Mouse (Mus musculus) cerebellum, adult 8-10 months (tissue): ENCODE results near the gene Cep126.

ENCODE experiments used
- DNase-seq: peaks from one replicate; pipeline ENCODE4 v3.0.0; 2022

Gene Cep126

DNA sequence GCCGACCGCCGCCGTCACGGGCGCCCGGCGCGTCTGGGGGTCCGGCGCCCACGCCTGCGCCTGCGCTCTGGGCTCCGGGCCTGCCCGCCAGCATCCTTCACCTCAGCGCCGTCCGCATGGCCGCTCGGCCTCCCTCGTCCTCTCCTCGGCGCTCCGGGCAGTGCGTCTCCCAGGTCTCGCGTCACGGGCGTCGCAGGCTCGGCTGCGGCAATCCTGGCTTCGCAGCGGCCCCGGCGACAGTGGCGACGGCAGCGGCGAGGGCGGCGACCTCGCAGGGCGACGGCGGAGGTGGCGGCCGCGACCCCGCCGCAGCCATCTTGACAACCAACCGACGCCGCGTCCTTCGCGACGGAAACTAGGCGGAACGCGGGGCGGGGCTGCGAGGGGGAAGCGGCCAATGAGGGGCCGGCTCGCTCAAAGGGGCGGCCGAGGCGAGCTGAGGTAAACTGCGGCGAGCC, at the start of gene Cep126:
Gene Cep126 (minus strand): TSS at position 178 of the 458 bp plus-strand sequence.
- peak; percentile 73 for DNase-seq

GRCm38 (mm10) chr9:8179554-8179953, 45.5 kb upstream of the Cep126 start:
- no peak for DNase-seq

GRCm38 (mm10) chr9:8177099-8177498, 43.0 kb upstream of the Cep126 start:
- no peak for DNase-seq

- DNase-seq = no peak
Observed at GRCm38 (mm10) chr9:8157011-8157410, 22.9 kb upstream of the Cep126 start.

GRCm38 (mm10) chr9:8139501-8139900, 5.4 kb upstream of the Cep126 start:
- DNase-seq = no peak

DNA sequence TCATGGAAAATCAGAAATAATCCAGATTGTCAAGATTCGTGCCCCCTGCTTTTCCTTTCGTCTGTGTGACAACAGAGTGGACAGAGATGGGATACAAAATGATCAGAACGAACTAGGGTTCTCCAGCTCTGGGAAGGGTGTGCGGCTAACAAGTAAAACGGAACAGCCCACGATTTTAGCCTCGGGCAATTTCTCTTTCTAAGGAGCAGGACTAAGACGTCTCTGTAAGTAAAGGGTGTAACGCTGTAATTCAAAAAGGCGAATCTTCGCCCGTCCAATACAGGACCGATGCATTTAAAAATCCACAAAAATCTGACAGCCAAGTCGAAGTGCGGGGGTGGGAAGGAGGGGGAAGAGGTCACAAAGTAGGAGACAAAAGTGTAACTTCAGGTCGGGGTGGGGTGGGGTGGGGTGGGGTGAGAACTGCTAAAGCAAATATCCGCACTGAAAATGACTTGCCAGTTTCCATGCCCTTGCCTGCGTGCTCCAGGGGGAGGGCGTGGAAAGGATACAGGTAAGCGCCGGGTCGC, 443 bp downstream of the Cep126 start:
- DNase-seq = no peak

- no peak for DNase-seq
Observed at GRCm38 (mm10) chr9:8123495-8123894, 10.6 kb downstream of the Cep126 start.

DNA sequence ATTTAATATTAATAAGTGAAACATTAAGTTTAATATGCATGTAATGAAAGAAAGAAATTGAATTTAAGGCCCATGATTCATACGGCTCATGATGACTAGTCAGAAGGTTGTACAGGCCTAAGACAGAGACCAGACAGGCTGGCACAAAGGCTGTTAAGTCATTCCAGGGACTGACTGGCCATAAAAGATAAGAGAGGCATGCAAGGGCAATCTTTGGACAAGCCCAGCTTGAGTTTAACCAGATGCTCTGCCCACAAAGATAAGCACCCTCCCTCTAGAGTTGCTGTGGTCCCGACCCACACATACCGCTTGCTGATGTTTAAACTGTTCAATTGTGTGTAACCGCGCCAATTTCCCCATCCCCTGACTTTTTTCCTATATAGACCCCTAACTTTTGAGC, 19.6 kb downstream of the Cep126 start:
- no peak for DNase-seq

GRCm38 (mm10) chr9:8103050-8103449, 31.0 kb downstream of the Cep126 start:
- DNase-seq = no peak

DNA sequence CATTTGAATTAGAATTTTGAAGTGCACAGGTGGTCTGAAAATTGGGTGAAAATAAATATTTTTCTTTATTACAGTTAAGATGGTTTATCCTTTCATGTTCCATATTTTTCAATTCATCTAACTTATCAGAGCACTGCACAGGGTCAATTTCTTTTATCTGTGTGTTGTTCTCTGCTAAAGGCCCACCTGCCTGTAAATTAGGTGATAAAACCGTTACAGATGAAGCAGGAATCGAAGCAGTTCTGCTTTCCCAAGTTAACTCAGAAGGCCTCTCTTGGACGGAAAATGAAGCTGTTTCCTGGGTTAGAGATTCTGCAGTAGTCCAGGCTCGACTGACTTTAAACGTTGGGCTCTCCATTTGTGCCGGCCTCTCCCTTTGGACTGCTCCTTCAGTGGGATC, 33.1 kb downstream of the Cep126 start:
- DNase-seq = no peak

DNA sequence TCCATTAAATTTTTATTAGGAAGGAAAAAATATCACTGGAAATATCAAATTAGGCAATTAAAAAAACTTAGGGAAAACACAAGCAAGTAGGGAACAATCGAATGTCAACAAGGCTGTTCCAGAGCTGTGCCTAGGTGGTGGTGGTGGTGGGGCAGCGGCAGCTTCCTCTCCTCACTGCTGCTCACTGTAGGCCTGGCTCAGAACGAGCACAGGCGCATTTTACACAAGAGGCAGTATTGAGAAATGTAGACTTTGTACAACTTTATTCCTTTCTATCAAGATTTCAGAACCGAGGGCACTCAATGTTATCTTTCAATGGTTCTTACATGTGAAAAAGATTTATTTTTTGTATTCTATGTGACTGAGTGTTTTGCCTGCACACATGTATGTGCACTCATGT, 55.2 kb downstream of the Cep126 start:
- no peak for DNase-seq

GRCm38 (mm10) chr9:8074345-8074744, 59.7 kb downstream of the Cep126 start:
- DNase-seq = peak; percentile 21

DNA sequence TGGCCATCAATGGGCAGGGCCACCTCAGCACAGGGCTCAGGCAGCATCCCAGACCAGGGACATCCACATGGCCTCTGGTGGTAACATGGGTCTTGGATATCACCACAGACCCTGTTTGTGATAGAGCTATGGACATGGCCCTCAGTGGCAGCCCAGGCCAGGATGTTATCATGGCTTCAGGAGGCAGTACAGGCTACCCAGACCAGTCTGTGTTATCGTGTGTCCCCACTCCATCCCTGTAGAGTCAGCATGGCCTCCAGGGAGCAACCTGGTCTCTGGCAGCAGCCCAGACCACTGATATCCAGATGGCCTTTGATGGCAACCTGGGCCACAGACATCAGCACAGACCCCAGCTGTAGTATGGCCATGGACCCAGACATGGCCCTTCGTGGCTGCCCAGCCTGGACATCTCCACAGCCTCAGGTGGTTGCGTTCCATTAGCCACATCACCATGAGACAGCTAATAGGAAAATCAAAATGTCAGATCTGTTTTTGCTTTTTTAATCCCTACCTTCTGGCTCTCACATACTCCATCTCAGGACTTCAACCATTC, 60.8 kb downstream of the Cep126 start:
- DNase-seq = no peak

GRCm38 (mm10) chr9:8059636-8060035, 74.5 kb downstream of the Cep126 start:
- no peak for DNase-seq

DNA sequence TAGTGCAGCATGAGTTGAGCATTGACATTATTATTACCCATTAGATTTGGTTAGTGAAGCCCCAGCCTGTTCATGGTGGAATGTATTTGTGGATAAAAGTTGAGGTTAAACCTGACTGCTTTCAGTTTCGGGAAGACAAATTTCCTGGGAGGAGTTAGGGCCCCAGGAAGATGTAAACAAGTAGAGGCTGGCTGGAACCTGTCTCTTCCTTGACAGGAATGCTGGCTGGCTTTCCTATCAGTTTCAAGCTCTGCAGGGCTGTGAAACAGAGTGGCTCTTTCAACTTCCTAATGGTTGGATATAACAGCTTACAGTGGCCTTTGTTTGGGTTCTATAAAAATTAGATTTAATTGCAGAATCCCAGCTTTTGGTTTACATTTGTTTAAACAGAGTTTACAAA, 79.3 kb downstream of the Cep126 start:
- DNase-seq = no peak

- no peak for DNase-seq
Observed at GRCm38 (mm10) chr9:8043044-8043387, 91.1 kb downstream of the Cep126 start.

DNA sequence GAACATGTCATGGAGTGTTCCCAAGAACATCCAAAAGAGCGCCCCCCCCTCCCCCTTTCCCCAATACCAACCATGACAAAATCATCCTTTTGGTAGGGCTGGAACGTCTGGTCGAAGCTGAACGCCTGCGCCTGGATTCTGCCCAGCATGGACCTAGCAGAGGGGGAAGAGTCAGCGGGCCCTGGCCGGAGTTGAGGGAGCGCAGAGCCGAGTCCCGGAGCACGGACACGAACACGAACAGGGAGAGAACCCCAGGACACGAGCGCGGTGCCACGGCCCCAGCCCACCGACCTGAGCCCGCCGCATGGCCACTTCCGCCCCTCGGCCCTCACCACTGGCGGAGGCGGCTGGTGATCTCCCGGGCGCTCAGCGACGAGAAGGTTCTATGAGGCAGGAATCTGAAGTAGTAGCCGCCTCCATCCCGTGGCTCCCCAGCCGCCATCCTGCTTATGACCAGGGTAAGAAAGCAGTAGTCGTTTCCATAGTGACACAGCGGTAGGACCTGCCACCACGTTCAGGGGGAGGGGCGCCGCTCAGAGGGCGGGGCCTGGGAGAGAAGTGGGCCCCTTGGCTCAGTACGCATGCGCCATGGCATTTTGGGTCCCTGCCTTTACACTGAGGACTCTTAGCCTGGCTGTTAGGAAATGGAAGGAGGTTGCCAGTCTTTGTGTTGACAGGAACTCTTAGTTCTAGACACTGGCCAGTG, 91.6 kb downstream of the Cep126 start, which contains the start of gene Cfap300:
Gene Cfap300 (minus strand): TSS at position 486 of the 706 bp plus-strand sequence.
- DNase-seq = peak; percentile 98

GRCm38 (mm10) chr9:8035546-8035945, 98.5 kb downstream of the Cep126 start:
- DNase-seq = no peak

DNA sequence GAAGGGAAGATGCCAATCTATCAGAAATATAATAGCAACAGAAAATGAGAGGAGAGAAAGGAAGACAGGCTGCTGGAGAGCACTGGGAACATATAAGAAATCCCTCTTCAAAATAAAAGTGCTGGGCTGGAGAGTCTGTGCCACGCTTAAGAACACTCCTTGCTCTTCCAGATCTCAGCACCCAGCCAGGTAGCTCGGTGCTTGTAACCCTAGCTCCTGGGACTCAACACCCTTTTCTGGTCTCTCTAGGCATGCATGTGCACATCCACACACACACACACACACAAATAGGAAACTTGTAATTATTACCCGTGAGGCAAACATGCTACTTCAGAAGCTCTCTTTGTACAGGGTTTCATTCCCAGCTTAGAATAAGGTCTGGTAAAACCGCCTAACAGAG, 99.0 kb downstream of the Cep126 start:
- no peak for DNase-seq

DNA sequence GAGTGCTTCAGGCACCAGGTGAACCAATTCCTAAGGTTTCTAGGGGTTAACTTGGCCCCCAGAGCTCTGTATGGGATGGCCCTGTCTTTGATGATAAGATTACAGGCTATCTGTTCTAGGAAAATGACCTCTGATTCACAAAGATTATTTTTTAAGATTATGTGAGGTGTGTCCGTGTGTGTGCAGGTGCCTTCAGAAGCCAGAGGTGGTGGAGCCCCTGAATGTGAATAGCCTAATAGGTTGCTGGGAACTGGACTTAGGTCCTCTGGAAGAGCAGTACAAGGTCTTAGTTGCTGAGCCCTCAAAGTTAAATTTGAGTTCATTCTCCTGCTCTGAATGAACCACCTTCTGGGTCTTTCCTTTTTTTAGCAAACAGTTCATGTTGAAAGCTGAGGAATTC, 100.0 kb downstream of the Cep126 start:
- no peak for DNase-seq

GRCm38 (mm10) chr9:8032847-8033246, 101.2 kb downstream of the Cep126 start:
- no peak for DNase-seq
